9 mouse cellular contexts compared by ENCODE assay signal in the genomic region with DNA sequence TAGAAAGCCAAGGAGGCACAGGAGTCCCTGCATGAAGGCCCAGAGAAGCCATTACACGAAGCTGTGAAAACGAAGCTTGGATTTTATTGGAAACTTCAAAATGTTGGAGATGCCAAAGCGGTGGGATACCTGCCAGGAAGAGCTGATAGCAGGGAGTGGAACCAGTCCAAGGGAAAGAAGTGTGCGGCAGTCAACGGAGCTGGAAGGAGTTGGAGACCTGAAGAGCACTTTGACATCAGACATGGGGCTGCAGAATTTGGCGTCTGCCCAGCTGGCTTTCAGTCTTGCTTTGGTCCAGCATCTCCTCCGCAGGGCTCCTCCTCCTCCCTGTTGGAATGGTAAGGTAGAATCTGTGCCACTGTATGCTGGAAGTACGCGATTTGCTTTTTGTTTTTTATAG.
DNase-seq lines count a peak whose midpoint lies in the region; ATAC-seq lines count a peak whose summit lies in the region.
"Had no signal": no experiment of that assay in that cellular context is flagged by ENCODE, and none has a peak within 500 bp of the region (broad histone marks: within the 10 kb centered on the region; RNA-seq: fewer than 3 reads in every experiment).

No protein-coding gene starts in this region.

- no peaks in the 10 kb centered on the region for H3K36me3 ChIP-seq in heart, embryonic 12.5 days
- H3K36me3 ChIP-seq in heart, embryonic 13.5 days: no peaks in the 10 kb centered on the region
- H3K36me3 ChIP-seq in kidney, embryonic 15.5 days: no peaks in the 10 kb centered on the region
- H3K36me3 ChIP-seq: hindbrain, embryonic 15.5 days had no signal

- WGBS in heart, embryonic 12.5 days: 68% methylated on average over 9 of the region's 9 CpGs
- WGBS in heart, embryonic 13.5 days: 57% methylated on average over 9 of the region's 9 CpGs
- 81% methylated on average over 9 of the region's 9 CpGs for WGBS in kidney, embryonic 15.5 days

- peak; percentile 94 for DNase-seq in heart, adult 11 months
- DNase-seq in cerebellum, adult 9-11 months: peak; percentile 11
- DNase-seq in ovary, postnatal 10 days (ENCODE audit: low spot score): peak; percentile 26
- no peak for DNase-seq in Muller cell, postnatal 12 days (ENCODE audit: inconsistent ontology term)
- DNase-seq: thymus, adult 18-20 months had no signal

- H3K4me1 ChIP-seq in heart, embryonic 12.5 days (replicated peaks): 0 out of 2 replicates have a peak, but pooled peaks cover 6% of the 10 kb centered on the region
- H3K4me1 ChIP-seq in heart, embryonic 13.5 days: no peaks in the 10 kb centered on the region
- H3K4me1 ChIP-seq in kidney, embryonic 15.5 days: peaks cover 10% of the 10 kb centered on the region; the same call in 1 of the 2 replicates
- H3K4me1 ChIP-seq: hindbrain, embryonic 15.5 days had no signal

- no peak overlapping the region for H3K4me2 ChIP-seq in heart, embryonic 12.5 days
- no peak overlapping the region for H3K4me2 ChIP-seq in heart, embryonic 13.5 days
- no peak overlapping the region for H3K4me2 ChIP-seq in kidney, embryonic 15.5 days
- H3K4me2 ChIP-seq: hindbrain, embryonic 15.5 days had no signal

- no peak overlapping the region for H3K9ac ChIP-seq in heart, embryonic 12.5 days
- H3K9ac ChIP-seq in heart, embryonic 13.5 days: no peak overlapping the region
- no peak overlapping the region for H3K9ac ChIP-seq in kidney, embryonic 15.5 days
- H3K9ac ChIP-seq: hindbrain, embryonic 15.5 days had no signal

- peaks cover 13% of the 10 kb centered on the region; the same call in 1 of the 2 replicates for H3K27me3 ChIP-seq in heart, embryonic 12.5 days (replicated peaks)
- H3K27me3 ChIP-seq in heart, embryonic 13.5 days (replicated peaks): peaks cover 20% of the 10 kb centered on the region
- peaks cover 6% of the 10 kb centered on the region; the same call in 1 of the 2 replicates for H3K27me3 ChIP-seq in kidney, embryonic 15.5 days

- no peak for ATAC-seq in heart, embryonic 12.5 days (ENCODE audit: insufficient number of reproducible peaks, low FRiP score)
- no peak for ATAC-seq in heart, embryonic 13.5 days (ENCODE audit: extremely low read depth, insufficient number of reproducible peaks, low FRiP score, low TSS enrichment)
- no peak for ATAC-seq in kidney, embryonic 15.5 days (replicated peaks; ENCODE audit: low FRiP score)

- H3K9me3 ChIP-seq in heart, embryonic 12.5 days (replicated peaks): 0 out of 2 replicates have a peak, but pooled peaks cover 4% of the 10 kb centered on the region
- H3K9me3 ChIP-seq in heart, embryonic 13.5 days: no peaks in the 10 kb centered on the region
- no peaks in the 10 kb centered on the region for H3K9me3 ChIP-seq in kidney, embryonic 15.5 days (replicated peaks)
- H3K9me3 ChIP-seq: hindbrain, embryonic 15.5 days had no signal

- H3K27ac ChIP-seq in heart, embryonic 12.5 days (ENCODE audit: poor library complexity, severe bottlenecking): no peak overlapping the region
- H3K27ac ChIP-seq in heart, embryonic 13.5 days (replicated peaks): peak overlapping the region; percentile 16; the same call in 1 of the 2 replicates
- no peak overlapping the region for H3K27ac ChIP-seq in kidney, embryonic 15.5 days
- H3K27ac ChIP-seq: hindbrain, embryonic 15.5 days had no signal

- no peak overlapping the region for H3K4me3 ChIP-seq in heart, embryonic 12.5 days
- H3K4me3 ChIP-seq in heart, embryonic 13.5 days: no peak overlapping the region
- no peak overlapping the region for H3K4me3 ChIP-seq in kidney, embryonic 15.5 days (replicated peaks)
- H3K4me3 ChIP-seq: hindbrain, embryonic 15.5 days had no signal
